Mouse (Mus musculus): ENCODE data around the gene Stk32c. TPM values are rescaled to one million over a fixed set of nuclear protein-coding genes. Genes with fewer than 3 reads are reported as not detected.

Stk32c gene
- total RNA-seq, 2 experiments from 2014 or later, result 129 to 146 TPM

DNA sequence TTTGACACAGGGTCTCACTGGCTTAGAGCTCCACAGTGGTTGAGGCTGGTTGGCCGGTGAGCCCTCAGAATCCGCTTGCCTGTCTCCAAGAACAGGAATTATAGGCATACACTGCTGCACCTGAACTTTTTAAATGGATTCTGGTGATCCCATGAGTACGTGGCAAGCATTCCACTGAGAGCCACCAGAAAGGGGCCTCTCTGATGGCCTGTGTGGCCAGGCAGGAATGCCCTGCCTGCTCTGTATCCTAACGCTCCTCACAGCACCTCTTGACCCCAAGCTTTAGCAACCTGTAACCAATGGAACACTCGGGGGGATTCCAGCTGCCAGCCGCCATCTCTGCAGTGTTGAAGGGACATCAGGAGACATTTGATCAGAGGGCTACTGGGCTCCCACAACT, 1.3 kb downstream of the Stk32c start:
- DNase-seq (ENCODE audit: low spot score in 2 of 2), result no peak
- intact Hi-C loops (cut with DNase I), result no loop called here

DNA sequence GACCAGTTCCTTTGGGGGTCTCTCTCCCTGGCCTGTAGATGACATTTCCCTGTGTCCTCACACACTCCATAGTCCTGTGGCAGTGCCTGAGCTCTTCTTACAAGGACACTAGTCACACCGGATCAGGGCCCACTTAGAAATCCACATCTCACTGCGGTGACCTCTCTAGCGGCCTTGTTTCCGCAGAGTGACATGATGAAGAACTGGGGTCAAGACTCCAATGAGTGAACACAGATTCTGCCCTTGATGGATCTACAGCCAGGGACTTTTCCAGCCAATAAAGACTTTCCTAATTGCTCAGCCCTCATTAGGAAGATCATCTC, 4.4 kb downstream of the Stk32c start:
- intact Hi-C loops (cut with DNase I), result loop anchor here (2.0 kb wide), 1 partner anchor 90 kb away; no protein-coding TSS in a partner anchor
- no peak for DNase-seq (ENCODE audit: low spot score in 2 of 2)

DNA sequence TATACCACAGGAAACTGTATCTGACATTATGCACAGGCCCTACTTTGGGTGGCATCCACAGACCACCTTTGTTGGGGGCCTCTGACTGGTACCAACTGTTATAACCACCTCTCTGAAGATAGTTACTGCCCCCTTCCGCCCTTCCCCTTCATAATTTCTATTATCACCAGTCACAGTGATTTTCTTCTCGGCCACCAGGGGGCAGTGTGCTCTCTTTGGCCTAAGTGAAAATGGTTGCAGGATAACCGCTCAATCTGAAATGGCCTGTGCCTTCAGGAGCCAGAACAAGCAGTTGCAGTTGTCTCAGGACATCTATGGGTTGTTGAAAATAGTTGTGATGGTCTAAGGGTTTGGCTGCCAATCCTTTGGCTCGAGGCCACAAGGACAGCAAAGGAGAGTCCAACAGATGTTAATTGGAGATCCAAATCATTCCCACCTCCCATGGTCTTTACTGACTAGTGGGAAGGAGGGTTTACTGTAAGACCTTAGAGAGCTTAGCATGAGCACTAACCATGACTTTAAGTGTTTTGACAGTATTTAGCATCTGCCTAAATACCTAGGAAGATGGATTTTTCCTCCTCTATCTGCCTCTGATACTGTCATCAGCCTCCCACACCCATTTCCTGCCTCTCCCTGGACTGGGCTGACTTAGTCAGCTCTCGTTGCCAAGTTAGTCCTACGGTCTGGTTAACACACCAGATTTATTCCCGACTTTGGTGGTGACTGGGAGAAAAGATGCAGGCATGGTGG, 4.9 kb downstream of the Stk32c start:
- intact Hi-C loops (cut with DNase I), result loop anchor here (2.0 kb wide), 1 partner anchor 91 kb away; no protein-coding TSS in a partner anchor
- no peak for DNase-seq (ENCODE audit: low spot score in 2 of 2)

DNA sequence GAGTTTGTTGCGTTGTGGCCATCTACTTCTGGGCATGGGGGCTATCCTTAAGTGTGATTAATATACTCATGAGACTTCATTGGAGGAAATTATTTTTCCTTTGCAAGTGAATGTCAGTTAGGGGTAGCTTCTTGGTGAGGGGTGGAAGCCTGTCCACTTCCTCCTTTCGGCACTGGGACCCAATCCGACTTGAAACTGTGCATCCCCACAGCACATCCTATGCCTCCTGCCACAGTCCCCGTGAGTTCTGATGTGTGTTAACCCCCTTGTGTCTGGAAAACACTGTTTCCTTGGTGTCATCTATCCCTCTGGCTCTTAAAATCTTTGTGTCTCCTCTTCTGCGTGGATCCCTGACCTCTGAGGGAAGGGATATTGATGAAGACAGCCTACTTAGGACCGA, 11.9 kb downstream of the Stk32c start:
- intact Hi-C loops (cut with DNase I), result no loop called here
- DNase-seq (ENCODE audit: low spot score in 2 of 2), result no peak

DNA sequence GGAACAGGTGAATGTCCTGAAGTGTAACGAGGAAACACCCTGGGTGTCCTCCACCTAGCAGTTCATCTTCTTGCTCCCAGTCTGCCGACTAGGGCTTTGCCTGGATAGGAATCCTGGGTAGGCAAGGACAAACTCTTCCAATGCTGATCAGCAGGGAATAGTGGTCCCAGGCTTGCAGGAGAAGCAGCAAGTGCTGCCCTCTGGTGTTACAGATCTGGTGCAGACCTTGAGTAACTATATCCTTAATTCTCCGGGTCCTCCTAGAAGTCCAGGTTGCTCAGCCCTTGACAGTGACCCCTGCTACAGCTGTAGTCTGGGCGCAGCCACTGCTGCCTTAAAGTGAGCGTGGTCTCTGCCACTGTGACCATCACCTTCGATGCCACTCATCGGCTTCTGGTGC, 13.0 kb downstream of the Stk32c start:
- intact Hi-C loops (cut with DNase I), result no loop called here
- DNase-seq (ENCODE audit: low spot score in 2 of 2), result peak; percentile 72 to 80

DNA sequence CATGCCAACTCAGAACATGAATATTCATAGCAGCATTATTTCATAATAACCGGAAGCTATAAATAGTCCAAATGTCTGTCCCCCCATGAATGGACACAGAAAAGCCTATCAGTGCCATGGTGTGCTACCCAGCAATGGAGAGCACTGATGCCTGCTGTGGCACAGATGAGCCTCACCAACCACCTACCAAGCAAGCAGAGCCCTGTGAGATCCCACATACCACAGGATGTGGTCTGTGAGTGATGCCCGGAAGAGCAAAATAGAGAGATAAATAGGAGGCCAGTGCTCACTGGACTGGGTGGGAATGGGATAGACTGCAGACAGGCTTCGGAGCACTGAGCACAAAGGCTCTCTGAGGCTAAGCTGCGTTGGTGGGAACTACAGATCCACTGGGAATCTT, 16.1 kb downstream of the Stk32c start:
- intact Hi-C loops (cut with DNase I), result loop anchor here (5.0 kb wide), 1 partner anchor 75 kb away; no protein-coding TSS in a partner anchor
- no peak for DNase-seq (ENCODE audit: low spot score in 2 of 2)

DNA sequence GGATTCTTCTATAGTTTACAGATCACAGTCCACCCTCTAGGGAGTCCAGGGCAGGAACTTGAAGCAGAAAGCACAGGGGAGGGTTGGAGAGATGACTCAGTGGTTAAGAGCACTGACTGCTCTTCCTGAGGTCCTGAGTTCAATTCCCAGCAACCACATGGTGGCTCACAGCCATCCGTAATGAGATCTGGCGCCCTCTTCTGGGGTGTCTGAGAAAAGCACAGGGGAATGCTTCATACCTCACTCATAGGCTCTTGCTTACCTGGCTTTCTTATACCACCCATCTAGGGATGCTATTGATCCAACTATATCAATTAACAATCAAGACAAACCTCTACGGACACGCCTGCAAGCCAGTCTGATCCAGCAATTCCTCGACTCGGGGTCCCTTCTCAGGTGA, 21.5 kb downstream of the Stk32c start:
- DNase-seq (ENCODE audit: low spot score in 2 of 2), result no peak

DNA sequence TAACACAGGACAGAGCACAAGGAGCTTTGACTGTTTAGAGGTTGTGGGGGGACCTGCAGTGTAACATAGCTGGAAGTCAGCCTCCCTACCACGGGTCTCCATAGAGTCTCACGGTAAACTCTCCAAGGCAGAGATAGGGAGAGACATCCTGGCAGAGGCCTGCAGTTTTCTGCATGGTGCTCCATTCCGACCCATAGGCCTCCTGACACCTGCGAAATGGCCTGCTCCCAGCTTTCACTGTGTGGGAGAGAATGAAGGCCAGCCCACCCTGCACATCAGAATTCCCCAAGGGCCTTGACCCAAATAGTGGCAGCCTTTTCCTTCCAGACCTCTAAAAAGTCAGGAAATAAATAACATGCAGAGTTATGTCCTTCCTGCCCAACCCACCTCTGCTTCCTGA, 22.5 kb downstream of the Stk32c start:
- intact Hi-C loops (cut with DNase I), result no loop called here
- no peak for DNase-seq (ENCODE audit: low spot score in 2 of 2)

More for the DNA sequence above, 21.5 kb downstream of the Stk32c start:
- intact Hi-C loops (cut with DNase I), result no loop called here

DNA sequence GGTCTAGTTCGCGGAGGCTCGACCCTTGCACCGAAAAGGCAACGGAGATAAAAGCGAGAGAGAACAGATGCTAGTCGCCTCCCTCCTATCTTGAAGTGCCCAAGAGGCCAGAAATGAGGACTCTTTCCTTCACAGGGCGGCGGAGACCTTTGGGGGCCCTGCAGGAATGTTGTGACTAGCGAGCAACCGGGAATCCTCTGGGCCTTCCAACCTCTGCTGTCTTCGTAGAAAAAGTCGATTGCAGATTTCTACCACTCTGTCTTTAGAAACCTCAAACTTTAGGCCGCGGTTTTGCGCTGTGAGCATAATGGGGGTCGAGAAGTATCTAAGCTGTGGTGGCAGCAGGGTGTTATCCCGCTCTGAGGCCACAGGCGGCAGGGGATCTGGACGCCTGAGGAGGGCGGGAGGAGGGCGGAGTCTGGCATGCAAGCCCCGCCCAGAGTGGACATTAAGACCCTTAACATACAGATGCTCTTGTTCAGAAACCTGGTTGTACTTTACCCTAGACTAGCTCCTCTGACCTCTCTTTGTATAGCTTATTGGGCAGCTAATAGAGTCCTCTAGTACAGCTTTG, 24.4 kb downstream of the Stk32c start:
- no peak for DNase-seq (ENCODE audit: low spot score in 2 of 2)
- intact Hi-C loops (cut with DNase I), result no loop called here

DNA sequence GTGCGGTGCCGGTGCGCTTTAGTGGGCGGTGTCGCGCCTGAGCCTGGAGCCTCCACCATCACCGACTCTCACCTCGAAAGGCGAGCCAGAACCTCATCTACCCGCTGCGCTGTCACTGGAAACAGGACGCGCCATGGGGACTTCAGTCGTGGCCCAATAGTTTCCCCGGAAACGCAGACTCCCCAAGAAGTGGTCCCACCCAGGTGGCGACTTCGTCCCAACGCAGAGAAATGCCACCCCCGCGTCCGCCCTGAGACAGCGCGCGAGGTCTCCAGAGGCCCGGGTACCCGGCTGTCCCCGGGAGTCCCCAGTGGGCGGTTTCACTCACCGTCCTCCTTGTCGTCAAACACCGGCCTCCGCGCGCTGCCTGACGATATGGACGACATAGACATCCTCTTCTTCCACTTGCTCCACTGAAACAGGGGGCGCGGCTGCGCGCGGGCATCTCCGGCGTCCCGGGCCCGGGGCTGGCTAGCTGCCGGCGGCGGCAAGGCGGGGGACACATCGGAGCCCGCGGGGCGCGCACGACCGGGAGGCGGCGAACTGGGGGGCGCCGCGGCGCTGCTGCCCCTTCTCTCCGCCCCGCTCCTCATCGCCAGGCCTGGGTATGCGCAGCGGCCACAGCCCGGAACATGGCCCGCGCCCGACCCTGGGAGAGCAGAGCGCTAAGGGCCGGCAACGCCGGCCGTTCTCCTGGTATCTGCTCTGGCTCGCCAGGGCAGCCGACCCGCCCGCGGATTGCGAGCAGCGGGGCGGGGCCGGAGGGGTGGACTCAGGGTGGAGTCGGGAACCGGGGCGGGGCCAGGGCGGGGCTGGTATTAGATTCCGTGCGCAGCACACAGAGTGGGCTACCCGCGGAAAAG, 25.1 kb downstream of the Stk32c start:
- intact Hi-C loops (cut with DNase I), result no loop called here
- DNase-seq (ENCODE audit: low spot score in 2 of 2), result peak; percentile 63 to 76

DNA sequence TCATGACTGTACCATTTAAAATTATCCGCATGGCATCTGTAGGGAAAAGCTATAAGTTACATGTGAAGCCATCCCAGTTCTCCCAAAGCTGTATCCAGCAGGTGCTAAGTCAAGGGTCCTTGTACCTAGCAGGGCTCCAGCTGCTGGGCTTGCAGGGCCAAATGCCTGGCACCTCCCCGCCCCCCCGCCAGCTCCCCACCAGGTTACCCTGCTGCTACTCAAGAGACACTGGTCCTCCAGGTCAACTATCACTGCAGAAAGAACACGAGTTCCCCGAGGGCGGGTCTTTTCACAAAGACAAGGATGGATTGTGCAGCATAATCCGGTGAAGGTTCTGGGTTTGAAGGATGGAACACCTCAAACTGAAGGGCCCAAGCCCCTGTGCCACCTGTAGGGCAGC, 25.8 kb downstream of the Stk32c start:
- DNase-seq (ENCODE audit: low spot score in 2 of 2), result no peak
- intact Hi-C loops (cut with DNase I), result no loop called here

DNA sequence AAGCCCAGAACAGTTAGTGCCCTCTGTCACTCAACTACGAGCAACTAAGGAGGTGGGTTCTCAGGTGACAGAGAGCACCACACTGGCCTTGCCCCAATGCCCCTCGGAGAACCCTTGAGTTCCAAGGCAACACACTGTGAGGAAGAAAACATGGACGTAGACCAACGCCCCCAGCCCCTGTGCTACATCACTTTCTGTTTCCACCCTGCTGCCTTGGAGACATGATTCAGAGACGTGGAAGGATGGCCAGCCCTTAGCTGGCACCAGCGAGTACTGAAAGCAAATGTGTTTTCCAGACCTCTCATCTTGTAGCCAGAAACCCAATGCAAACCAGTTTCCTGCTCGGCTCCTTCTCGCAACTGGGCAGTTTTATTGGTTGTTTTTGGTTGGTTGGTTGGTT, 26.7 kb downstream of the Stk32c start:
- intact Hi-C loops (cut with DNase I), result no loop called here
- DNase-seq (ENCODE audit: low spot score in 2 of 2), result peak in 1 of 2 experiments; percentile 54

DNA sequence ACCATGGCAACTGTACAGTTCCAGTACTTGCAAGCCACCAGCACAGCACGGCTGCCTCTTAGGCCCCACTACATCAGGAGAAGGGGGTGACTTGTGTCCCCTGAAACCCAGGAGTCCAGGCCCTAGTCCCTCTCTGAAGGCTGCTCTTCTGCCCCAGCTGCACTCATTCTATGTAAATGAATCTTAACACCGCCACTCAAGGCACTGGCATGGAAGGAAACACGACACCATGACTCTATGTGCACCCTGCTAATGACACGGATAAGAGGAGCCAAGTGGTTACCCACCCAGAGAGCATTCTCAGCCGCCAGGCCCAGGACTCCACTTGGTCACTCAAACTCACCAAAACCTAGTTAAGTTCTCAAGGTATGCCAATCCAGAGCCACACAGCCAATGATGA, 27.1 kb downstream of the Stk32c start:
- DNase-seq (ENCODE audit: low spot score in 2 of 2), result no peak
- intact Hi-C loops (cut with DNase I), result no loop called here

DNA sequence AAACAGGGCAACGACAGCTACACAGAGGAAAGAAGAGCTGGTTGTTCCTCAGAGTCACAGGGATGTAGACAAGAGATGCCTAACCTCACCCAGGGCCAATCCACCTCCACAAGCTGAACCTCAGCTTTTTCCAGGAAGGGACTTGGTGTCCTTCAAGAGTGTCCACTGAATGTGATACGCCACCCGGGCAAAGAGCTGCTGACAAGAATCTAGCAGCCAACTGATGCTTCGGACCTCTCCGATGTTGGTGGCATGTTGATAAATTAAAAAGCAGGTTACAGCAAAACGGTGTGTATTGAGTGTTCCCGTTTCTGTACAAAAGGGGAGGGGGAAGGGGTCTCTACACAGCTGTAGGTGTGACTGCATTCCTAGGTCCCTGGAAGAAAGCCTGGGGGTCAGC, 28.3 kb downstream of the Stk32c start:
- no peak for DNase-seq (ENCODE audit: low spot score in 2 of 2)
- intact Hi-C loops (cut with DNase I), result no loop called here

DNA sequence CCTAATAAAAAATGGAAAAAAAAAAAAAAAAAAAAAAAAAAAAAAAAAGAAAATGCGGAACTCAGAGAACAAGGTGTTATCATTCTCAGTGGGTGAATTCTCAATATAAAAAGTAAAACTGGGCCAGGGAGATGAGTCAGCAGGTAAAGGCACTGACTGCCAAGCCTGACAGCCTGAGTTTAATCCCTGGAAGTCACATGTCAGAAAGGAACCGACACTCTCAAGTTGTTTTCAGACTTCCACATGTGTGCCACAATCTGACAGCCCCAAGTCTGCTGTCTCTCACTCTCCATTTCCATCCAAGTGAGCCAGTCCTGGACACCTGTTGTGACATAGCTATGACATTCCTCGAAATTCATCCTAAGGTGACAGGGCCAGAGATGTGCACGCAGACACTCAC, 28.7 kb downstream of the Stk32c start:
- intact Hi-C loops (cut with DNase I), result no loop called here
- DNase-seq (ENCODE audit: low spot score in 2 of 2), result no peak

DNA sequence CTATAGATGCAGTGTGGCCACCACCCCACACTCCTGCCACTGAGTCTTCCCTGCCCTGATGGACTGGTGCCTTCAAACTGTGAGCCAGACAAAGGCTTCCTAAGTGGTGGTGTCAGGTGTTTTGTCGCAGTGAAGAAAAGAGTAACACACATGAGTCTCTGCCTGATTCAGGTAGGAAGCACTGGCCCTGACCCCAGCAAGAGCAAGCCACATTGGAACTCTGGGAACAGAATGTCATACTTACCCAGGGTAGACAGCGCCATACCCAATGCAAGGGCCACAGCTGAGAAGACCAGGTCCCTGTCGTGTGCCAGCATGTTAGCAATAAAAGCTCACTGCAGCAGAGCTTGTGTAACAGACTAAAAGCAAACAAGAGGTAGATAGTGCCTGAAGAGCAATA, 33.0 kb downstream of the Stk32c start:
- intact Hi-C loops (cut with DNase I), result no loop called here
- DNase-seq (ENCODE audit: low spot score in 2 of 2), result no peak

DNA sequence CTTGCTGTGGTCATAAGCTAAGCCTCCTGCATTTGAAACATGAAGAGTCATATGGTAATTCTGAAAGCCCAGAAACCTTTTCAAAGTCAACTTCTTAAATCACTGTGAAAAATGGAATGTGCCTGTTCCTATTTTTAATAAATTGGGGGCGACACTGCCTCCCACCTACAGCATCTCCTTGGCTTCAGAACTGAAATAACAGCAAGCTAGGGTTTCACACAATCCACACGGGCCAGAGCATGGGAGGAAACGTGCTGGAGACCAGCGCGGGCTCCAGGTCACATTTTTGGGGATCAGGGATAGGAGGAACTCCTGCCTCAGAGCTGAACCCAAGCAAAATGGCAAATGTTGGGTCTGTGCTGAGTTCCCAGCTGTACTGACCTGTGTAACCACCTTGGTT, 33.8 kb downstream of the Stk32c start:
- intact Hi-C loops (cut with DNase I), result no loop called here
- peak in 1 of 2 experiments; percentile 61 for DNase-seq (ENCODE audit: low spot score in 2 of 2)

DNA sequence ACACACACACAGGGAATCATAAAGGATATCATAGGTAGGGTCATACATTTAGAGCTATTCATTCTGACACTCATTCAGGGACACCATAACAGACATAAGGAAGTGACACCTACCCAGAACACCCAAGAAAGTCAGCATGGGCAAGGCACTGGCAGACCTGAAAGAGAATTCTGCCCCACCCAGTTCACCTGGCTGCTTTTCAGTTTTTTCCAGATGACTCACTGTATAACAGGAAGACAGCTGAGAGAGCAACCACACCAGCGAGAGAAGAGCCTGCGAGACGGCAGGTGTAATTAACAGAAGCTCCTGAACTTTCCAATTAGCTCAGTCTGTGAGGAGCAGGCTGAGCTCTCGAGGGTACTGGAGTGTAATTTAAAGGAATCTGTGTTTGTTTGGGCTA, 44.0 kb downstream of the Stk32c start:
- DNase-seq (ENCODE audit: low spot score in 2 of 2), result no peak
- intact Hi-C loops (cut with DNase I), result no loop called here

DNA sequence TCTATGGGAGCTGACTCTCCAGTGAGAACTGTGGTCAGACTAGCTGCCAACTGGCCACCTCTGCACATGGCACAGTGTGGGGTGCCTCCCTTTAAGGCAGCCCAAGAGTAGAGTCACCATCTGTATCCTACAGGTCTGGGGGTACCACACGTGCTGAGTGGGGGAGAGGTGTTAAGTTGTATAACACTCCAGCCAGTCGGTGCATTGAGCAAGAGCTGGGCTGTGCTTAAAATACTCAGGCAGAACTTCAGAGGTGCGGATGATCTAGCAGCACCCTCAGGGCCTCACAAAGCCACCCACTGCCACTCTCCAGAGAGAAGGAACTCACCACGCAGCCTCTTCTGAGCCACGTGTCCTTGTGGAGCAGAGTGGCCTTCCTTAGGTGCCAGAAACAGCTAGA, 48.7 kb downstream of the Stk32c start:
- intact Hi-C loops (cut with DNase I), result no loop called here
- DNase-seq (ENCODE audit: low spot score in 2 of 2), result peak; percentile 61 to 75

DNA sequence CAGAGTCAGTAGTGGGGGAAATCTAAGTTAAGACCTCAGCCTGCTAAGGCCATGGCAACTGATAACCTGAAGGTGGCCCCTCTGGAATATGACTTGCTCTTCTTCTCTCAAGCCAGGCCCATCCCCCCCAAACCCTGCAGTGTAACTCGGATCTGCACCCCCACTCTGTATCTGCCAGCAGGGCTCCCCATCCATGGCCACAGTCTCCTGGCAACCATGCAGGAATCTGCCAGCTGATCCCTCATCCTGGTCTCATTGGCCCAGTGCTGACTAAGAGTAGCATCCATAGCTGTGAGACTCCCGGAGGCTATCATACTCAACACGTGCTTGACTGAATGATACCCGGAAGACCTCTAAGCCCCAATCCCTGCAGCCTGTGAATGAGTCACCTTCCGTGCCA, 54.2 kb downstream of the Stk32c start:
- peak; percentile 54 to 73 for DNase-seq (ENCODE audit: low spot score in 2 of 2)

DNA sequence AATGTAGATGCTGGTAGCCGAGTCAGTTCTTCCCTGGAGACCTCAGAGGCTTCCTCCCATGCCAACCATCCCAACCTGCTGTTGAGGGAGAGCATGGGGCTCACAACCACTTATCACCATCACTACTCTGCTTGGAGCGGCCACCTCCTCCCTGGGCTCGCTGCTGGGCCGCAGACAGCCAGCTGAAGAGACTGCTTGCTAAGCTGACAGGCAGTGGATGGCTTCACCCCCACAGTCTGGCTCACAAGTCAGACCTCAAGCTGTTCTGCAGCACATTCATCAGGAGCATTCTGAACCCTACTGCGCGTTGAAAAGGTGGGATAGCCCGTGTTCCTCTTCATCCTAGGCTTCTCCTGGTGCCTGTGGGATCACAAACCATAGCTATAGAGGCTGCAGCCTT, 54.6 kb downstream of the Stk32c start:
- intact Hi-C loops (cut with DNase I), result no loop called here
- DNase-seq (ENCODE audit: low spot score in 2 of 2), result peak; percentile 55 to 69

More for the DNA sequence above, 54.2 kb downstream of the Stk32c start:
- intact Hi-C loops (cut with DNase I), result no loop called here

All from left cerebral cortex, postnatal 14 days (tissue).